Mouse (Mus musculus) ES-E14 (cell line): ENCODE data around the gene Col4a2. TPM values are rescaled to one million over a fixed set of nuclear protein-coding genes. Genes with fewer than 3 reads are reported as not detected.

Source experiments
- DNase-seq: peaks from one replicate; pipeline ENCODE4 v3.0.0-alpha.2; 2013; ENCODE audit warnings: low read depth, low spot score
- H3K27ac ChIP-seq: 2 replicates; pipeline ENCODE4 v1.5.1; 2012; ENCODE audit warnings: low read depth, mild to moderate bottlenecking, low read length, moderate library complexity, mixed read lengths; ENCODE audit not compliant: poor library complexity, insufficient read depth, severe bottlenecking
- H3K36me3 ChIP-seq: 2 replicates; pipeline ENCODE4 v1.6.1; 2012; ENCODE audit warnings: mild to moderate bottlenecking, low read length, moderate library complexity, mixed read lengths; ENCODE audit not compliant: control insufficient read depth, poor library complexity, insufficient read depth, severe bottlenecking
- H3K4me1 ChIP-seq, 2 experiments: fragments of 150-350 bp in 1 of 2; sonication (generic) in 1 of 2; 2 replicates each; pipeline ENCODE4 v1.6.1; 2012; ENCODE audit warnings: low read length in 2 of 2, mild to moderate bottlenecking in 1 of 2, mixed read lengths in 1 of 2; ENCODE audit not compliant: control insufficient read depth in 2 of 2, insufficient read depth in 2 of 2, poor library complexity in 1 of 2
- H3K4me3 ChIP-seq, 2 experiments: fragments of 150-350 bp in 1 of 2; sonication (generic) in 1 of 2; 2 replicates each; pipeline ENCODE4 v1.5.1; 2012; ENCODE audit warnings: low read length in 2 of 2, low read depth in 1 of 2, mild to moderate bottlenecking in 1 of 2, mixed read lengths in 1 of 2; ENCODE audit not compliant: insufficient read depth in 1 of 2, poor library complexity in 1 of 2, severe bottlenecking in 1 of 2
- H3K9ac ChIP-seq: 2 replicates; pipeline ENCODE4 v1.6.1; 2012; ENCODE audit warnings: low read depth, mild to moderate bottlenecking, low read length, mixed read lengths; ENCODE audit not compliant: poor library complexity, insufficient read depth, severe bottlenecking
- H3K9me3 ChIP-seq: fragments of 150-350 bp; sonication (generic); 2 replicates; pipeline ENCODE4 v1.6.1; 2012; ENCODE audit warnings: low read depth, mild to moderate bottlenecking, low read length; ENCODE audit not compliant: control insufficient read depth, insufficient read depth
- CHD2 ChIP-seq: IDR thresholded peaks from 2 replicates; pipeline ENCODE4 v1.6.1; 2014; ENCODE audit warnings: mild to moderate bottlenecking, low read depth, low read length, inconsistent platforms
- HCFC1 ChIP-seq: IDR thresholded peaks from 2 replicates; pipeline ENCODE4 v1.6.1; 2012; ENCODE audit warnings: low read length, inconsistent platforms, borderline replicate concordance; ENCODE audit not compliant: insufficient read depth
- MAFK ChIP-seq: IDR thresholded peaks from 2 replicates; pipeline ENCODE4 v1.6.1; 2014; ENCODE audit warnings: mild to moderate bottlenecking, low read depth, low read length, inconsistent platforms; ENCODE audit not compliant: insufficient read depth
- ZC3H11A ChIP-seq: IDR thresholded peaks from 2 replicates; pipeline ENCODE4 v1.6.1; 2012; ENCODE audit warnings: low read depth, mild to moderate bottlenecking, inconsistent platforms, low read length, borderline replicate concordance
- ZNF384 ChIP-seq: IDR thresholded peaks from 2 replicates; pipeline ENCODE4 v1.6.1; 2012; ENCODE audit warnings: low read depth, low read length, inconsistent platforms
- in situ Hi-C, 2 experiments: fragments of 600-800 bp; cut with MboI; formaldehyde crosslinking; loops; one replicate each; pipeline ENCODE4 v1.15.1; 2025; ENCODE audit warnings: low sequenced_read_pairs in 2 of 2, inconsistent platforms in 1 of 2; ENCODE audit not compliant: unreplicated experiment in 2 of 2
- total RNA-seq: library from RNA; depleted of rRNA; stranded (reverse); fragments of 300-350 nt; gene quantifications from 2 replicates; pipeline ENCODE4 v1.2.3, GENCODE M21; 2012

Col4a2 gene
- total RNA-seq, 1 experiment = 102 TPM

DNA sequence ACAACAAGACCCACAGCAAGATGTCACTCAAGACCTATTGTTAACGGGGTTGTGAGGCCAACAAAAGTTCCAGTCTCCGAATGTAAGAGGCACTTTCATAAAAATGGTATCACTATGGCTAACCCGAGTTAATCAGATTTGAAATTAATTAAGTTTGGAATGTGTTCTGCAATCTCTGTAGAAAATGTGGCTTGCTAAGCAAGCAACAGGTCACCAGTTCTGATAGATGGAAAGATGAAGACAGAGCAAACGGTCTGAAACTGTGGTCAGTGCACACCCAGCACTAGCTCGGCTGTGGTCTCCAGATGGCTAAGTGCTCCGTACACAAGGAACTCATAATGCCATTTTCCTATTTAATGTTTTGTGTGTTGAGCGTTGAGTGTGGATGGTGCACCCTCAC lies 158.1 kb downstream of the Col4a2 start:
- H3K27ac ChIP-seq = no peak overlapping the region
- no peak for TF ChIP-seq ZC3H11A
- peaks cover 2% of the 10 kb centered on the region in 2 experiments; a peak in 2 of 4 replicates for H3K4me1 ChIP-seq
- H3K36me3 ChIP-seq = no peaks in the 10 kb centered on the region
- no peak overlapping the region for H3K4me3 ChIP-seq
- no peak overlapping the region for H3K9ac ChIP-seq
- no peaks in the 10 kb centered on the region for H3K9me3 ChIP-seq
- in situ Hi-C loops = no loop called here
- DNase-seq = no peak

- Histone ChIP-seq H3K9me3 (no peaks in the 10 kb centered on the region), H3K4me1 (peaks cover 2 to 5% of the 10 kb centered on the region in 2 experiments; a peak in 2 of 4 replicates), H3K4me3 (no peak overlapping the region), H3K9ac (no peak overlapping the region), H3K36me3 (no peaks in the 10 kb centered on the region), H3K27ac (no peak overlapping the region)
- TF ChIP-seq ZC3H11A (no peak), MAFK (no peak), ZNF384 (no peak), CHD2 (no peak), HCFC1 (no peak)
- no peak for DNase-seq
- in situ Hi-C loops = no loop called here
Observed at GRCm38 (mm10) chr8:11471309-11471708, 158.7 kb downstream of the Col4a2 start.

DNA sequence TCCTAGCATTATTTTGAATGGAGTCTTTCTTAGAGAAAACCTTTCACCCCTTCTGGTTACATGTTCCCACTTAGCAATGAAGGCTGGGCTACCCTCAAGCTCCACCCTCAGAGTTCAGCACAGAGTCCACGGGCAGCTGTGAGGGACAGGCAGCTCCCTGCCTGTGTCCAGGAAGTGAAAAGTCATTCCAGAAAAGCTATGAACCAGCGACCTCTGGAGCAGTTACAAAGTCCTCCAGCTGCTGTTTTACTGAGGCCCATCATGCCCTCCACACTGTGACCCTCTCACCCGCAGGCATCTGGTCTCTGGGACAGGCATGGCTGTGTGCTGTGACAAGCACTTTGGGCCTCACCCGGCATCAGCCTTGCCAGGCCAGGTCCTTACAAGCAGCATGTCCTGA lies 160.5 kb downstream of the Col4a2 start:
- in situ Hi-C loops = no loop called here
- Histone ChIP-seq H3K4me1 (peaks cover 2 to 5% of the 10 kb centered on the region in 2 experiments; a peak in 2 of 4 replicates), H3K9me3 (no peaks in the 10 kb centered on the region), H3K36me3 (no peaks in the 10 kb centered on the region), H3K27ac (no peak overlapping the region), H3K4me3 (no peak overlapping the region), H3K9ac (no peak overlapping the region)
- TF ChIP-seq CHD2 = no peak
- no peak for TF ChIP-seq HCFC1
- no peak for TF ChIP-seq ZNF384
- no peak for TF ChIP-seq MAFK
- no peak for TF ChIP-seq ZC3H11A
- no peak for DNase-seq

GRCm38 (mm10) chr8:11475397-11475796 lies 162.8 kb downstream of the Col4a2 start:
- no peak for DNase-seq
- Histone ChIP-seq H3K27ac (no peak overlapping the region), H3K9ac (no peak overlapping the region), H3K4me3 (no peak overlapping the region), H3K36me3 (no peaks in the 10 kb centered on the region), H3K9me3 (no peaks in the 10 kb centered on the region), H3K4me1 (peaks cover 2 to 7% of the 10 kb centered on the region in 2 experiments; a peak in 2 of 4 replicates)
- no peak for TF ChIP-seq CHD2
- TF ChIP-seq ZNF384 = no peak
- no peak for TF ChIP-seq ZC3H11A
- no peak for TF ChIP-seq HCFC1
- no peak for TF ChIP-seq MAFK
- in situ Hi-C loops = loop anchor here in 1 of 2 experiments (25.0 kb wide), 1 partner anchor 912 kb away; the partner anchor contains the start of gene Sox1

- Histone ChIP-seq H3K4me1 (peaks cover 2 to 7% of the 10 kb centered on the region in 2 experiments; a peak in 2 of 4 replicates), H3K9me3 (no peaks in the 10 kb centered on the region), H3K9ac (no peak overlapping the region), H3K27ac (no peak overlapping the region), H3K4me3 (no peak overlapping the region), H3K36me3 (no peaks in the 10 kb centered on the region)
- no peak for DNase-seq
- TF ChIP-seq ZC3H11A (no peak), CHD2 (no peak), ZNF384 (no peak), MAFK (no peak), HCFC1 (no peak)
- in situ Hi-C loops = loop anchor here in 1 of 2 experiments (25.0 kb wide), 1 partner anchor 911 kb away; the partner anchor contains the start of gene Sox1
Observed at GRCm38 (mm10) chr8:11475876-11476275, 163.3 kb downstream of the Col4a2 start.
